Mouse (Mus musculus) WW6 (cell line): ENCODE results near the gene Kif18b.
A peak's percentile ranks its signal among the peaks of the same experiment; 100 is the strongest.

ENCODE experiments used
- DNase-seq: peaks from one replicate; pipeline ENCODE4 v3.0.0-alpha.2; 2013; ENCODE audit warnings: low read depth, low spot score

The Kif18b gene

GRCm38 (mm10) chr11:102939024-102939675 is 14.2 kb upstream of the Kif18b start:
- no peak for DNase-seq

GRCm38 (mm10) chr11:102937529-102938182 is 12.7 kb upstream of the Kif18b start:
- no peak for DNase-seq

DNA sequence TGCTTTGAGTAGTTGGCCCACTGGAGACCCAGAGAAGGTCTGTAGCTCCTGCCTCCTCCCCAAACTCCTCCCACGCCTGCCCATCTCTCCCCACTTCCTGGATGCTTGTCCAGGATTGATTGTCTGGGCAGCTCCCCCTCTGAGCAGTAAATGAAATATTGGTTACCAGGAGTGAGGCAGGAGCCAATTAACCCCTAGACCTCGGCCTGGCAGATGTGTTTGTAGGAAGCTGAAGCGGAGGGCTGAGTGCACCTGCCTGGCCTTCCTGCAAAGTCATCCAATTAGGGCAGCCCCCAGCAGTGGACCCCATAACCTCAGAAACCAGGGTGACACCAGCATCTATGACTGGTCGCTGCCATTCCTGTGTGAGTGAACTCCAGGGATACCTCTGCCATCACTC is 11.3 kb upstream of the Kif18b start:
- no peak for DNase-seq

DNA sequence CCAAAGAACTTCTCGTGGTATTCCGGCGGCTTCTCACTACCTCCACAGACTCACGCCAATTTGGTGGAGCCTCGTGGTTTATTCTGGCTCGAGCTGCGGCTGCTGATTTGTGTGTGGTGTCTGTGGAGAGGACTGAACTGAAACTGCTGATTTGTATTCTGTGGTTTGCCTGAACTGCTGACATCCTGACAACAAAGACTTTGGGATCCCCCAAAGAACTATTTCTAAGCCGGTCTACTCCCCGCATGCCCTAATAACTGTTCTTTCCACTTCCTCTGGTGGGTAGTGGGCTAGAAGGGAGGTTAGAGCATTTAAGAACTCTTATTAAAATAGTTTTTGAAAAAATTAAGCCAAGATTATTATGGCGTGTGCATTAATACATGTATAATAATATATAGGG is 5.7 kb upstream of the Kif18b start:
- no peak for DNase-seq

DNA sequence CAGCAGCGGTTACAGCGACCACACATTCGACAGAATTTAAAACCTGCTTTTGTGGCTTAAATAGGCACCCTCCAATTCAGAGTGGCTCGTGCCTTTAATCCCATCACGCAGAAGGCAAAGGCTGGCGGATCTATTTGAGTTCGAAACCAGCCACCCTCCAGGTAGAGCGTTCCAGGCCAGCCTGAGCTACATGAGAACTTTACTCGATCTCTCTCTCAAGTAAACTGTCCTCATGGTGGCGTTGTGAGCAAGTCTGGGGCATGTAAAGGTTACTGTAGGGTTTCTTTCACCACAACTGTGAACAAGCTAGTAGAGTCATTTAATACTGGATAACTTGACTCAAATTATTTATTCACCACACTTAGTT is 410 bp upstream of the Kif18b start:
- peak; percentile 70 for DNase-seq

DNA sequence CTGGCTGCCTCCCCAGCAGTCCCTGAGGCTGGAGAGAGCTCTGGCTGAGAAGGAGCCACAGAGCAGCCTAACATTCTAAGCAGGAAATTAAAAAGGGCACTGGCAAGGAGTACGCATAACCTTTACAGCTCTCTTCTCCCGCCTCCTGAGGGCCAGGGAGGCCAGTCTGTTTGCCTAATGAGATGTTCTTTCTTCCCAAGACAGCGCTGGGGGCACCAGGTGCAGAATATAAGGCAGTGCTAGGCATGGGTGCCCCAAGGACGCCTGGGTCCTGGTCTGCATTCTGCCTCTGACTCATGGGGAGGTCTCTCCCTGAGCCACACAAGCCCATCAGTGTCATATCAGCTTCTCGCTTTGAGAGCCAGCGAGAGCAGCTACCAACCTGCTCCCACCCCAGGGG is 3.4 kb downstream of the Kif18b start:
- no peak for DNase-seq

DNA sequence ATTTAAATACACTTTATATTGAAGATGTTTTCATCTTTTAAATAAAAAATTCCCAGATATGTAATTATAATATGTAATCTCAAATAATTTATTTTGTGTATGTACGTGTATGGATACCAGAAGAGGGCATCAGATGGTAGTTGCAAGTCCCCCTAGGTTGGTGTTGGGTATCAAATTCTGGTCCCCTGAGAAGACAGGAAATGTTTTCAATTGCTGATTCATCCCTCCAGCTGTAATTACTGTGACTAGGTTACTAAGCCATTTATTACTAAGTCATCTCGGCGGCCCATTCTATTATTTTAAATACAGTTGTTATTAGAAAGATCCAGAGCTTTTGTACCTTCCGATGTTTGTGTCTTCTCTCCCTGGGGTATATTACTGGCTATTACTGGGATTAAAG is 6.8 kb downstream of the Kif18b start:
- no peak for DNase-seq

DNA sequence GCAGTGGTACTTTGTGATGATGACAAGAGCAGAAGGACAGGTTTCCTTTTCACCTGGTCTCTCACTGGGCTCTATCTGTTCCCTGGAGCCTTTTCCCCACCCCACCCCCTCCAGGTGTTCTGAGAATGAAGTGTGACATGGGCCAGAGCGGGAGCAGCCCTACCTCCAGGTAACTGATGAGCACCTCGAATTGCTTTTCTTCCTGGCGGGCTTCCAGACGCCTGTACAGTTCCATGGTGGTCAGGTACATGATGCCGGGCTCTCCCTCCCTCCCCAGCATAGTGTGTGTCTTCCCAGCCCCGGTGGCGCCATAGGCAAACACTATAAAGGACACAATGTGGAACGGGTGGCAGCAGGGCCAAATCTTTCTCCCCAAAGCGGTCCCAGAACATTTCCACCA is 9.5 kb downstream of the Kif18b start:
- no peak for DNase-seq

GRCm38 (mm10) chr11:102911376-102911775 is 13.5 kb downstream of the Kif18b start:
- no peak for DNase-seq

GRCm38 (mm10) chr11:102903654-102904053 is 21.3 kb downstream of the Kif18b start:
- DNase-seq = no peak

DNA sequence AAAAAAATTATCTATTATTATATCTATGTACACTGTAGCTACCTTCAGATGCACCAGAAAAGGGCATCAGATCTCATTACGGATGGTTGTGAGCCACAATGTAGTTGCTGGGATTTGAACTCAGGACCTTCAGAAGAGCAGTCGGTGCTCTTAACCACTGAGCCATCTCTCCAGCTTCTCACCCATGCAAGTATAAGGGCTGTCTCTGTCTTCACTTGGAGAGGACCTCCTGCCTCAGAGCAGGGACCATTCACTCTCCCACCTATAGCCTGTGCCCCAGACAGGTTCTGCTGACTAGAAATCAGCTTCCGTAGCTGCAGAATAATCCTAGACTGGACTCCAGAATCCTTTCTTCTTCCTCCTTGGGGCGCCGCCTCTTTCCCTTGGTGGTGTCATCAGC is 22.8 kb downstream of the Kif18b start:
- no peak for DNase-seq

- DNase-seq = no peak
Measured at GRCm38 (mm10) chr11:102901199-102901598, 23.7 kb downstream of the Kif18b start.

DNA sequence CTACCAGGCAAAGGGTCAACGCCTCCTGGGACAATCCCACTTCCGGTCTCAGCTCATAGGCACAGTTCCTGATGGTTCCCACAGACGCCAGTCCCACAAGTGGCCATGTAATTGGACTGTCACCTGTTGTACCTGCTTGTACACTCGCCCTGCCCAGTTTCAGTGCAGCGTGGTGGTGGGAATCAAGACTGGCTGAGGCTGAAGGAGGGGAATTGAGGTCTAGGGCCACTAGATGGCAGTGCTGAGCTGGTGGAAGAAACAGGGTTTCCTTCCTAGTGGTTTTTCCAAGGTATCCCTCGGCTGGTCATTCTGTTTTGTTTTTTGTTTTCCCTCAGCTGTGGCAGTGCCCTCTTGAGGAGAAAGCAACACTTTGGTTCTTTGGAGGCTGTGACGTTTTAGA is 24.2 kb downstream of the Kif18b start, which contains the start of gene Gfap:
Gene Gfap (minus strand): TSS at position 150 of the 400 bp plus-strand sequence.
- DNase-seq = peak; percentile 83

DNA sequence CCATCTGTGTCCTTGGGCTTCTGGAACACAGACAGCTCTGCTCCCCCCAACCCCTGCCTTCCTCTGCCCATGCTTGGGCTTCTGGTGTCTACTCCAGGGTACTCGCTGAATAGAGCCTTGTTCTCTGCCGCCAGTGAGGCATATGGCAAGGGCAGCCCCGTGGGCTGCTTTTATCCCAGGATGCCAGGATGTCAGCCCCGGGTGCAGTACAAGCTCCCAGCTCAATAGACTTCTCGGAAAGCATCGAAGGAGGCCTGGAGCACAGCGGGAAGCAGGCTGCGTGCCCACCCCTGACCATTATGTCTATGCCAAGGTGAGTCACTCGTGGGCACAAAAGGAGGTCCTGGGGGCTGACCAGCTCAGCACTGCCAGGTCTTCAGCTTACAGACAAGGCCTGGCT is 26.5 kb downstream of the Kif18b start:
- no peak for DNase-seq

- no peak for DNase-seq
Measured at GRCm38 (mm10) chr11:102896641-102897040, 28.3 kb downstream of the Kif18b start.

DNA sequence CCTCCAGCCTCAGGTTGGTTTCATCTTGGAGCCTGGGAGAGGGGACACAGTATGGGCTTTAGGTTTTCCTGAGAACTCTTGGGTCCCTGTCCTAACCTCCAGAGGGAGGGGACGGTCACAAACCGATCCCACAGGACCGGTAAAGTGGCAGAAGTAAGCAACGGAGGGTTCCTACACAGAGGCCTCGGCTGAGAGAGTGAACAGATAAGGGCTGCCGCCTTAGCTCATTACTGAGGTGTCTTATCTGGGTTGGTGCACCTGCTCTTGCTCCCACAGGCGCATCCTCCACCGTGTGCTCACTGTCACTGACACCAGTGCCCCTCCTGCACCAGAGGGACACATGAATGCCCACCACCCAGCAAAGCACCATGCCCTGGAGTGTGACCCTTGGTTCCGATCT is 29.1 kb downstream of the Kif18b start:
- no peak for DNase-seq

- DNase-seq = no peak
Measured at GRCm38 (mm10) chr11:102894716-102895115, 30.2 kb downstream of the Kif18b start.

DNA sequence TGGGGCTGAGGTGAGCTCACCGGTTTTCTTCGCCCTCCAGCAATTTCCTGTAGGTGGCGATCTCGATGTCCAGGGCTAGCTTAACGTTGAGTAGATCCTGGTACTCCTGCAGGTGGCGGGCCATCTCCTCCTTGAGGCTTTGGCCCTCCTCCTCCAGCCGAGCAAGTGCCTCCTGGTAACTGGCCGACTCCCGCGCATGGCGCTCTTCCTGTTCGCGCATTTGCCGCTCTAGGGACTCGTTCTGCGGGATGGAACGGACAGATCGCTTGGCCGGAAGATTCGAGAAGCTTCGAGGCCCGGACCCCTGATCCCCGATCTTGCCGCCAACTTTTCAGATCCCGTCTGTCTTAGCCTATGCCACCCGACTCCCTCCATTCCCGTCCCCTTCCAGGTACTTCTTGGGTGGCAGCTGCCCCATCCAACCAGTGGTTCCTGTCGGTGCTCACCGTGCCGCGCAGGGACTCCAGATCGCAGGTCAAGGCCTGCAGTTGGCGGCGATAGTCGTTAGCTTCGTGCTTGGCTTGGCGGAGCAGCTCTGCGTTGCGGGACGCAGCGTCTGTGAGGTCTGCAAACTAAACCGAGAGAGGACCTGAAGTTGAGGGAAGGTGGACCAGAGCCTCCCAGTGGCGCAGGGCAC is 31.8 kb downstream of the Kif18b start:
- peak; percentile 83 for DNase-seq

GRCm38 (mm10) chr11:102890096-102890495 is 34.8 kb downstream of the Kif18b start:
- no peak for DNase-seq

- no peak for DNase-seq
Measured at GRCm38 (mm10) chr11:102888135-102888534, 36.8 kb downstream of the Kif18b start.

DNA sequence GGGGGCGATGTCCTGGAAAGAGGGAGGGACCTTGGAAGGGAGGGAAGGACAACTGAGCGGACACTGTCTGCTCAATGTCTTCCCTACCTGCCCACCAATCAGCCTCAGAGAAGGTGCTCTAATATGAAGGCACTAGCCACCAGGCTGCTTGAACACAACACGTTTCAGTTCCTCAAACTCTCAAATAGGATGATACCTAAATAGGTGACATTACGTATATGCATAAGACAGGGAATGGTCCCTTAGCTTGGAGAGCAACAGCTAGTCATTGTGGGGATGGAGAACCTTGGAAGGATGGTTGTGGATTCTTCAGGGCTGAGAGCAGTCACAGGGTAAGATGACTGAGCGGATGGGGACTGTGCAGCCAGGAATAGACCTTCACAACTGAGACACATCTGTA is 37.5 kb downstream of the Kif18b start:
- DNase-seq = no peak

- no peak for DNase-seq
Measured at GRCm38 (mm10) chr11:102884616-102885219, 40.2 kb downstream of the Kif18b start, which contains the start of gene Fam187a. Fam187a (plus strand) TSS chr11:102885169.
